Mouse (Mus musculus): Measurements from ENCODE around the gene Lingo3.
"Not testable (repeated sequence)": the region's sequence is repeated elsewhere in the genome, so short reads cannot be mapped to it uniquely, and the experiment has no call there.

Lingo3 gene

DNA sequence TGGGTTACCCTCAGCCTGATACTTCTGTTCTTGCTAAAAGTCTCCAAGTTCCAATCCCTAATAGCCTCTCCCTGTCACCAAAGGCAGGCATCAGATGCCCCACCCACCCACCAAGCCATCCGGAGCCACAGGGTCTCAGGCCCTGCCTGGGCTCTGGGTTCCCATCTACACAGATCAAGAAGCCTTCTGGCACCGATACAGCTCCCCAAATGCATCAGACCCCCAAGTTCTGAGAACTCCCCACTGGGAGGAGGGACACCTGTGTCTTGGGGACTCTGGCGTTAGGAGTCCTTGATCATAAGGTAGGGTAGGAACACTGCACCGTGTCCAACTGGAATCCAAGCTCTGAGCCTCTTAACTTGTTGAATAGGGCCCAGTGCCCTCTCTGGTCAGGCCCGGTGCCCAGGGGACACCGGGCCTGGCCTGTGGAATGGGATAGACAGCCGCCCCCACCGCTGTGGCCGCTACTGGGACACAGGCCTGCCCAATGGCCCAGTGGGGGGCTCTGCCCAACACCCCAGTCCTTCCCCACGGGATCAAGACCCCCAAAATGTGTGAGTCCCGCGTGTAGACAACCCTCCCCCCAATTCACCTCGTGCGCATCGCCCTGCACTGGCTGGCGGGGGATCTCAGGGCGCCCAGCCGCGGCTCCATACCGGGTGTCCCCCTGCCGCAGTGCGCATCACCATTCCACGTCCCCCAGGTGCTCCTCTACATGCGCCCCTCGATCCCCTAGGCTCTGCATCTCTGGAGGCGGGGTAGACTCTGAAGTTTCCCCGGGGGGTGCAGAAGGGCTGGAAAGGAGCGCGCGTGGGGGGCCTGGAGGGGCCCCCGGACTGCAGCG, 530 bp downstream of the Lingo3 start:
- no peak for DNase-seq (ENCODE audit: low spot score)

DNA sequence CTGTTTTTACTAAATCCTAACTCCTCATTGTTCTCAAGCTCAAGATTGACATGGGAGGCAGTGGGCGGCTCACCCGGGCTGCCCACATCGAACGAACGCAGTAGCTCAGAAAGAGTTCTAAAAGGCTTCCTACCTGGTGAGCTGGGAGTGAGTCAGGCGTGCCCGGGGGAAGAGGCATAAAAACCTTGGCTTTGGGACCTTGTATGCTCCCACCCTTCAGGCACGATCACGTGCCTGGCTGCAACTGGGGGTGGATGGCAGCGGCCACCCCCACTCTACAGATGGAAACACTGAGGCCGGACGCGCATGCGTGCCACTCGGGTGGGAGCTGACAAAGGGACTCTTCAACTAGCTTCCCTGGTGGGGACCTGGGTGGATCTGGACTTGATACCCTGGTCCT, 1.5 kb downstream of the Lingo3 start:
- no peak for DNase-seq (ENCODE audit: low spot score)

DNA sequence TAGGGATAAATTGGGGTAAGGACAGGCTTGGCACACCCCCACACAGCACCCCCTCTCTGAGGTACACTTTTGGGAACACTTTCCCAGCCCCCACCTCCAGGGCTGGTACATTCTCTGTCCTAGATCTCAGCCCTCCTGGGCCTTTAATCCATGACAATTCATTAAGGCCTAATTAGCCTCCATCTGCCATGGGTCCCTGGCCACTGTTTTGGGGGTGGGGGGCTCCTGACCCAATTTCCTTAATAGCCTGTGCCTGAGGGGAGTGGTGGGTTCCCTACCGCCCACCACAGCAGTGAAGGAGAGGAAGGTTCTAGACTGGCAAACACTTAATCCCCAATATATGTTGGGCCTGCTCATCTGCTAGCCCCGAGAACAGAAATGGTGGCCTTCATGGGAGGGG, 2.2 kb downstream of the Lingo3 start:
- no peak for DNase-seq (ENCODE audit: low spot score)

DNA sequence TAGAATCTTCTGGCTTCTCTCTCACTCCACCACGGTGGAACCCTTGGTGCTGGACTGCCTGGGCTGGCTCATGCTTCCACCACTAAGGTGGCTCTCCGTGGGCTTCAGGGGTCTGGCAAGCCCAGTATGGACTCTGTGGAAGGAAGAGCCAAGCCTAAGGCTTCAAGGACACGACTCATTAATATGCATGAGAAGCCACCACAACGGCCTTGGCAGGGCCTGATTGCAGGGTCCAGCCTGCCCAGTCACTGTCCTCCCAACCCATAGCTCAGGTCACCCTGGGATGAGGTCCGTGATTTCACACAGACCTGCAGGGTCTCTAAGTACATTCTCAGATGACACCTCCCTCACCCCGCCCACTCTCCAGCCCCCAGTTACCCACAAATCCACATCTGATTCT, 4.0 kb downstream of the Lingo3 start:
- no peak for DNase-seq (ENCODE audit: low spot score)

DNA sequence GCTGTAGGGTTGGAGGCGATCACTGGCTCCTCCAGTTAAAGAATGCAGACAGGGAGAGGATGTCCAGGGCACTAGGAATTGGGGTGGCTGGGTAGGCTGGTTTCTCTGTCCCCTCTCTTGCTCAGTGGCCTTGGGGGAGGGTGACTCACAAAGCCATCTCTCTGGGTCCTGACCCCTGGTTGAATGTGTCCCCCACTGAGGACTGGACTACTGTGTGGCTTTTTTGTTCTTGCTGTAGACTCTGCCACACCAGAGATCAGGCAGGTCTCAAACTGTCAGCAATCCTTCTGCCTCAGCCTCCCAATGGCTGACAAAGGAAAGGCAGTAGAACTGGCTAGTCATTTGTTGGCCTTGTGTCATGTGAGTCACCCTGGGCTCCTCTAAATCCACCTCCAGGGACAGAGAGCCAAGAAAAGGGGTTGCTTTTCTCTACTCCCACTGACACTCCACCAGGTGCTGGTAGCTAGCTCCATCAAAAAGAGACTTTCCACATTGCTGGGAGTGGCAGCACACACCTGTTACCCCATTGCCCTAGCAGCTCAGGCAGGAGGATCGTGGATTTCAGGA, 5.4 kb downstream of the Lingo3 start:
- DNase-seq (ENCODE audit: low spot score) = no peak

DNA sequence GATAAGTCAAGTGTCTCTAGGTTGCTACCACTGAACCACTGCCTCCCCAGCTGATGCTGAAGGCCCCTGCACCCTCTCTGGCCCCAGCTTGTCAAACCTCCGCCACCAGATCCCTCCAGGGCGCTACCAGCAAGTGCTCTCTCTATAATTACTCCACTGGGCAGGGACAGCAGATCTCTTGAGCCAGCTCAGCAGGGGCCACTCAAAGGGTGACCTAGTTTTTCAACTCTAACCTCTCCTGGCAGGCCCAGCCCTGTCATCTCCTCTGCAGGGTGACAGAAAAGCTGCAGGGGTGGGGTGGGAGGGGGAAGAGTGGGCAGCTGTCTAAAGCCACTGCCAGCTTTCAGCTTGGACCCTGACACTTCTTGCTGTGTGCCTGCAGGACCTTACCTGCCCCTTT, 6.0 kb downstream of the Lingo3 start:
- no peak for DNase-seq (ENCODE audit: low spot score)

DNA sequence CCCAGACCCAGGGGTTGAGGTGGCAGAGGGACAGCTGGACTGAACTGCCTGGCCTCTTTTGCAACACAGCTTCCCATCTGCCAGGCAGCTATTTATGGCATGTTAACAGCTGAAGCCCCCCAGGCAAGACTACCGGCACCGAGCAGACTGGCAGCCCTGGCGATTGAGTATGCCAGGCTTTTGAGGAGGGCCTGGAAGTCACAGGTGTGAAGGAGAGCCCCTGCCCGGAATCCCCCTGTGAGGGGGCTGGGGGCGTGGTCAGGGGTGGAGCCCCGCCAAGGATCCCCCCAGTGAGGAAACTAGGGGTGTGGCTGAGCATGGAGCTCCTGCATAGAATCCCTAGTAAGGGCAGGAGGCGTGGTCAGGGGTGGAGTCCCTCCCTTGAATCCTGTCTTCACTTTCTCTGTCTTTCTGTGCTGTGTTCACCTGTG, 6.9 kb downstream of the Lingo3 start:
- no peak for DNase-seq (ENCODE audit: low spot score)

DNA sequence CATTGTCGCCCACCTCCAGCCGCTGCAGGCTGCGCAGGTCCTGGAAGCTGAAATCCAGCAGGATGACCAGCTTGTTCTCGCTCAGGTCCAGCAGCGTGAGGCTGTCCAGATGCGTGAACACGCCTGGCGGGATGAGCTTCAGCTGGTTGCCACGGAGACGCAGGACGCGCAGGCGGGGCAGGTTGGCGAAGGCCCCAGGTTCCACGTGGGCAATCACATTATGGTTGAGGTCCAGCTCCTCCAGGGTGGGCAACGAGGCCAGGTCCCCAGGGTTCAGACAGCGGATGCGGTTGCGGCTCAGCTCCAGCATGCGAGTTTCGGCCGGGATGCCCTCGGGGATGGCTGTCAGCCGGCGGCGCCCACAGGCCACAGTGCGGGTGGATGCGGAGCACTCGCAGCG, 8.2 kb downstream of the Lingo3 start:
- DNase-seq (ENCODE audit: low spot score) = no peak

DNA sequence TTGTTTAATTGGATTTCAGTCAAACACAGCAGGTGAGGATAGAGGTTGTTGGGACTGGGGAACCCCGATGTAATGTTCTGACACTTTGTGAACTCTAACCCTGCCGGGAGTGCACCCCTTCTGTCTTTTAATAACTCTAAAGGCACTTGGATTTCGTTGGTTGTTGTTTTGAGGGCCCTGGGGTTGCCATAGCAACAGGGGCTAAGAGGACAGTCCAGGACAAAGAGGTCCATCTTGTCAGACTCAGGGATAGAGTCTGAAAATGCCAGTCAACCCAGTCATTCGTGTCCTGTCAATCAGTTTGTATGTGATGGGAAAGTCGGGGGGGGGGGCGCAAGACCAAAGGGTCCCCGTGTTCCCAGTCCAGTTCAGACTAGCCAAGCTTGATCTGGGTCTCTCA, 11.0 kb downstream of the Lingo3 start:
- DNase-seq (ENCODE audit: low spot score) = no peak

DNA sequence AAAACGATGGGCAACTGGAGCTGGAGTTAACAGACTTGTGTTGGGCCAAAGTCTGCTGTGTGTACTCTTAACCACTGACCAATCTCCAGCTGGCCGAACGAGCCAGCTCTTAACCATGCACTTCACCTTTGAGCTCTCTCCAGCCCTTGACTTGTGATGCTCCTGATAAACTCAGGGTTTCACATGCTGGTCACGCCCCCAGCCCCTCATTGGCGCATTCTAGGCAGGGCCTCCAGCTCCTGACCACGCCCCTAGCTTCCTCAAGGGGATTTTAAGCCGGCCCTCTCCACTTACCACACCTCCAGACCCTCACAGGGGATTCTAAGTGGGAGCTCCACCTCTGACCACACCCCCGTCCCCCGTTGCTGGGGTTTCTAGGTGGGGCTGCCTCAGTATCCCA, 12.7 kb downstream of the Lingo3 start:
- DNase-seq (ENCODE audit: low spot score) = no peak

DNA sequence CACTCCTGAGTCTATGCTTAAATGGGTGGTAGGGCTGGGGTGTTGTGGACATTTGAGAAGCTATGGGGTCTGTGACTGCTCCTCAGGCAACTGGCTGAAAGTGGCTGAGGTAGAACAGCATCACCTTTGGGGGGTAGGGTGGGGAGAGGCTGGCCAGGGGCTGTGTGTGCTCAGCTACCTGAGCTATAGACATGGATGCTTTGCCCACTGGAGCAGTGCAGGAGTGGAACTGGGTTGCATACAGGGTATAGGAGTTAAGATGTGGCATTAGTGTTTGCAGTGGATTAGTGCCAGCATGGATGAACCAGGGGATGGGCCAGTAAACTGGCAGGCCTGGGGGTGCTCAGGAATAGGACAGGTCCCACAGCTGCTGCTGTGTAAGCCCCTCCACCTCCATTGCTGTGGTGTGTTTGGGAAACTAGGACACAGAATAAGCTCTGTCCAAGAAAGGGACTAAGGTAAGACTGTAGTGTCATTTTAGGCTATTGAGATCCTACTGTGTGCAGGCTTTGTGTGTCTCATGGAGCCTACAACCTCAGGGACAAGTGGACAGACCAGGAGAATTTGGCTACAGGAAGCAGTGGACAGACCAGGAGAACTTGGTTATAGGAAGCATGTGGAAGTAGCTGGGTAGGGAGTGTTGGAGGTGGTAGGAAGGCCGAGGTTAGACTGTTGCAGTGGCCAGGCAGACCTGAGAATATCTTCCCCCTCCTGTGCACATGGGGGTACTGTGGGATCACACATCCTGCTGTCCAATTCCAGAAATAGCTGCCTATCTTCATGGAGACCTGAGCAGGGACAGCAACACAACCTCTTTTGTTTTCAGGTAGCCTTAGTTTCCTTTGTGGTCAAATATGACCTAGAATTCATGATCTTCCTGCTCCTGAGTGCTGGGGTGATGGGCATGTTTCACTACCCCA, 14.2 kb downstream of the Lingo3 start:
- no peak for DNase-seq (ENCODE audit: low spot score)

DNA sequence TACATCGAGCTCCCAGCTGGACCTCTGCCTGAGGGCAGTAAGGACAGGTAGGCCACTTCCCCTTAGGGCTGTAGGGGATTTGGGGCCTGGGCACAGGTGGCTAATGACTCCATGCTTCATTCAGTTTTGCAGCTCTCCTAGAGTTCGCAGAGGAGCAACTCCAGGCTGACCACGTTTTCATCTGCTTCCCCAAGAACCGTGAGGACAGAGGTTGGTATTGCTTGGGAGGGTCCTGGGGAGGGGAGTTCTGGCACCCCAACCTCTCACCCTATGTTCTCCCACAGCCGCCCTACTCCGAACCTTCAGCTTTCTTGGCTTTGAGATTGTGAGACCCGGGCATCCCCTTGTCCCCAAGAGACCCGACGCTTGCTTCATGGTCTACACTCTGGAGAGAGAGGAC, 15.3 kb downstream of the Lingo3 start:
- not testable (repeated sequence) for DNase-seq (ENCODE audit: low spot score)

DNA sequence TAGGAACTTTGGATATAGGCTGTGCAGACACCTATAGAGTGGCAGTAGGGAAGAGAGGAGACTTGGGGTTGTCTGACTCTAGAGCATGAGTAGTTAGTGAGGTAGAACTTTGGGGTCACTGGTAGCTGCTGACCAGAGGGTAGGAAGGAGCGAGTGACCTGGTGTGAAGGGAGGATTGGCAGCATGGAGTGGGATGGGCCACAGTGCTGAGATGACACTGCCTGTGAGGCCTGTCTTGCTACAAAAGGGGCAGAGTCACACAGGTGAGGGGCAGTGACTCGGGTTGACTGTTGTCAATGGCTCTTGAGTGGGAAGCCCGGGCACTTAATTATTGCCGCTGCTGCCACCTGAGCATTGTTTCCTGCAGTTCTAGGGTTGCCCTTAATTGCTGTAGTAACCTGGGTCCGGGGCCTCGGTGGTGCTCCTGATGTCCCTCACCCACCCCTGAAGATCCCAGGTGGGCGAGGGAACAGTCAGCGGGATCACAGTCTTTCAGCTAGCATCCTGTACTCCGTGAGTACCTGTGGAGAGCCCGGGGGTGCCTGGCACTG, 15.9 kb downstream of the Lingo3 start:
- DNase-seq (ENCODE audit: low spot score) = no peak

DNA sequence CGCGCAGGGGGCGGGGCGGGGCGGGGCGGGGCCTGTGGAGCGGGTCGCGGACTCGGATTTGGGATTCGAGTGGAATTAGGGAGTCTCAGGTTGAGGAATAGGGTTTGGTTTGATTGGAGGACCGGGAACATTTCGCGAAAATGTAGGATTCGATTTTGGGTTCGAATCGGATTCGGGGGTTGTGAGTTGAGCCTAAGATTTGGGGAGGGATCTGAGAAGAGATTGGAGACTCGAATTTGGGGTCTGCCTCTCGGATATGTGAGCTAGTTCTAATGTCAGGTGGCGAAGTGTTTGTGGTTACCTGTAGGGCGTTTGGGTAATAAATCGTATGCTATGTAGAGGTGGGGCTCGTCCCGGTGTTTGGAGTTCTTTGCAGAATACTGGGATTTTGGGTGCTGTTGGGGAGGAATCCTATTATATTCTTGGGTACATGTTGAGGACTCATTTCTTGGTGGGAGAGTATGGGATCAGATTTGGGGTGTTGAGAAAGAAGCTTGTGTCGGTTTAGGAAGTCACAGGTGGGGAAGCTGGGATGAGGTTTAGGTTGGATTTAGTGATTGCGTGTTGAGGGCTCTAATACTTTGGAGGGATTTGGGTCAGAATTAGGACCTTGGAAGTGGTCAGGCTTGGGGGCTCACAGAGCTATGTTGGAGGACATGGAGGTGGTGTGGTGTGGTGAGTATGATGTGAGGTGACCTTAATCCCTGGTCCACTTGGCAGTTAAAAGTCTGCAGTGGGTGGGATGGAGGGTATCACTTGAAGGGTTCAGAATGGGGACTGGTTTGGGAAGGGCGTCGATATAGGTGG, 16.6 kb downstream of the Lingo3 start:
- no peak for DNase-seq (ENCODE audit: low spot score)

DNA sequence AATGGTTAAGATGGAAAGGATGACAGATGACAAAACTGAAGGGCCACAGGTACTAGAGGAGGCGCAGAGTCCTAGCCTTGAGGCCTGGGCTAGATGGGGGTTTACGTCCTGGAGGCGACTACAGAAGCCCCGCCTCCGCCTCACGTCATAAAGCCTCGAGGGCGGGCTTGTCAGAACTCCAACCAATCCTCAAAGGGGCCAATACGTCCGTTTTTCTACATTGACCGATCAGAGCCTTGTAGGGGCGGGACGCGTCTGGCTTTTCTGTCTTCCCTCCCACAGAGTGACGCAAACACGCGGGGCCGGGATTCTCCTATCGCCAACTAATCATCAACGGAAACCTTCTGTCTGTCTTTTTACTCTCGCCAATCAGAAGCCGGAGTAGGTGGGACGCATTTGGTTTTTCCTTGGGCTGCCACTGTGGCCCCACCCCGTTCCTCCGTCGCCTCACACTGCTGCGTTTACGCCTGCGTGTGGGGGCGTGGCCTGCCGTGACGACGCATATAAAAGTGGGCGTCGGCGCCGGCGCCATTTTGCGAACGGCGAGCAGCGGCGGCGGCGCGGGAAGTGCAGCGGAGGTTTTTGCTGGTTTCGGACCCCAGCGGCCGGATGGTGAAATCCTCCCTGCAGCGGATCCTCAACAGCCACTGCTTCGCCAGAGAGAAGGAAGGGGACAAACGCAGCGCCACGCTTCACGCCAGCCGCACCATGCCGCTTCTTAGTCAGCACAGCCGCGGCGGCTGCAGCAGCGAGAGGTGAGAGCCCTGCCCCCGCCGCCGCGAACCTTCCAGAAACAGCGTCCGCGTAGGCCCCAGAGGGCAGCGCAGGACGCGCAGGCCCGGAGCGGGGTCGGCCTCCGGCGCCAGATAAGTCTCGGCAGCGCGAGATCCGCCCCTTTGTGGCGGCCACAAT, 17.4 kb downstream of the Lingo3 start, which contains the start of gene Oaz1:
Gene Oaz1 (plus strand): TSS at position 506 of the 912 bp plus-strand sequence.
- peak; percentile 95 for DNase-seq (ENCODE audit: low spot score)

DNA sequence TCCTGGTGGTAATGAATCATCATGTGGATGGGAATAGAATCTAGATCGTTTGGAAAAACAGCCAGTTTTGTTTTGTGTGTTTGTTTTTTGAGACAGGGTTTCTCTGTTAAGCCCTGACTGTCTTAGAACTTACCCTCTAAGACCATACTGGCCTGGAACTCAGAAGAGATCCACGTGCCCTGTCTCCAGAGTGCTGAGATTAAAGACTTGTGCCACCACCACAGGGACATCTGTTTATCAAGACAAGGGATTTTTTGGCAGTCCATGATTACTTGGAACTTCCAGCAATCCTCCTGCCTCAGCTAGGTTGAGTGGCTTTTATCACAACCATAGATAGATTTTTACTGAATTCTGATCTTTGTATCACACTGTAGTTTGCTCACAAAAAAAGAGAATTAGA, 19.0 kb downstream of the Lingo3 start:
- DNase-seq (ENCODE audit: low spot score) = no peak

DNA sequence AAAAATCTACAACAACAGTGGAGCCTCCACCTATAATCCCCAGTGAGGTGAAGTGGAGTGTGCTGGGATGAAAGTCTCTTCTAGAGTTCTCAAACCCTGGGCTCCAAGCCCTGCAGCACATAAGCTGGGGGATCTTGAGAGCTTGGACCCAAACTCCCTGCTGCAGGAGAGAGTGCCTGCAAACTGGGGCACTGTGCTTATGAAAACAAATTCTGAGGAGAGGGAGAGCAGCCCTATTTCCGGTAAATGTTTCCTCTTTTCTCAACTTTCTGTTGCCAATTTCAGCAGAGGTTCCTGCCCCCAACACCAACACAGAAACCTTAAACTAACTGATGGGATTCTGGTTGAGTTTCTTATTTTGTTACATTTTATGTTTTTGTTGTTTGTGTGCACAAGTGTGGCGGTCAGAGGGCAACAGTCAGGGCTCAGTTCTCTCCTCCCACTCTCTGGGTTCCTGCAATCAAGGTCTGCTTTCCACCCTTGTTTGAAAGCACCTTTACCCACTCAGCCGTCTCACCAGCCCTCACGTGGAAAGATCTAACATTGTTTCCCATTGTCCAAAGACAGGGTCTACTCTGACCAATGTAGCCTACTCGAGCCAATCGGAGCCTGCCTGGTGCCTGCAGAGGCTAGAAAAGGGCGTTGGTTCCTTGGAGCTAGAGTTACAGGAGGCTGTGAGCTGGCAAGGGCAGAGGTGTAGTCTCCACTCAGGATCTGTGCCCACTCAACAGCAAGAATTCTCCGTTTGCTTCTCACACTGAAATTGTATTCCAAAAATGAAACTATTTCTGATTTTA, 19.8 kb downstream of the Lingo3 start:
- no peak for DNase-seq (ENCODE audit: low spot score)

DNA sequence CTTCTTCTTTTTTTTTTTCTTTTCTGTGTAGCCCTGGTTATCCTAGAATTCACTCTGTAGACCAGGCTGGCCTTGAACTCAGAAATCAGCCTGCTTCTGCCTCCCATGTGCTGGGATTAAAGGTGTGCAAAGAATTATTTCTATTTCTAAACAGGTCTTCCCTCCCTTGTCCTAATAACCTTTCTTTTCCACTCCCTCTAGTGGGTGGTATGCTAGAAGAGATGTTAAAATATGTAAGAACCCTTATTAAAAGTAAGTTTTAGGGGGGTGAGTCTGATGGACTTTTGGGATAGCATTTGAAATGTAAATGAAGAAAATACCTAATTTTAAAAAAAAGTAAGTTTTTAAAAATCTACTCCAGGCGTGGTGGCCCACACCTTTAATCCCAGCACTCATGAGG, 20.5 kb downstream of the Lingo3 start:
- no peak for DNase-seq (ENCODE audit: low spot score)

DNA sequence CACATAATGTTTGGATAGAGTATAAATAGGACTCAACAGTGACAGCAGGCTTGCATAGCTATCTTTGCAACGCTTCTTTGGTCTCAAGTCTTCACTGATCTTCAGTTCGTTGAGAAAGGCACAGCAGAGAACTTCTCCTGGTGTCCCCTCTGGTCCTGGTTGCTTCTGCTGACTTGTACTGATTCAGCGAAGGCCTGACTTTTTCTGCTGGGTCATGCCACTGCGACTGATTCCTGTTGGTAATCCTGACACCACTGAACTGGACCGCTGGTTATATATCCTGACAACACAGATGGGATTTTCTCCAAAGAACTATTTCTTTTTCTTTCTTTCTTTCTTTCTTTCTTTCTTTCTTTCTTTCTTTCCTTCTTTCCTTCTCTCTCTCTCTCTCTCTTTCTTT, 21.3 kb downstream of the Lingo3 start:
- DNase-seq (ENCODE audit: low spot score) = no peak

DNA sequence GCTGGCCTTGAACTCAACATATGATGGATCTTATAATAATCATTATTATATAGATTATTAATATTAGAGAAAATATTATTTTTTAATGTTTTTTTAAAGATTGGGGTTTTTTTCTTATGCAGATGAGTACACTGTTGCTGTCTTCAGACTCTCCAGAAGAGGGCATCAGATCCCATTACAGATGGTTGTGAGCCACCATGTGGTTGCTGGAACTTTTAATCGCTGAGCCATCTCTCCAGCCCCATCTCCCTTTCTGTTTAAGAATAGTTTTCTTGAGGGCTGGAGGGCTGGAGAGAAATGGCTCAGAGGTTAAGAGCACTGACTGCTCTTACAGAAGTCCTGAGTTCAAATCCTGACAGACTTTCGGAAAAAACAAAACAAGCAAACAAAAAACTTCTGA, 21.8 kb downstream of the Lingo3 start:
- DNase-seq (ENCODE audit: low spot score) = no peak

Data from ovary, postnatal 14 days (tissue).